Mouse (Mus musculus): ENCODE measurements around the gene Tomm70a. TPM values are rescaled to one million over a fixed set of nuclear protein-coding genes. Genes with fewer than 3 reads are reported as not detected.

The Tomm70a gene
- polyA plus RNA-seq (2015; fragmentation: Nextera tagmentation; extraction: Ambion mirVana): 29.3 and 32.7 TPM in 2 replicates

GRCm38 (mm10) chr16:57120913-57121815 lies at the start of gene Tomm70a:
TSS of gene Tomm70a (plus strand) at chr16:57121703.
- Histone ChIP-seq H3K36me3 (no peaks in the 10 kb centered on the region), H3K9ac (peak within 1 kb of the TSS; percentile 99), H3K4me3 (peak within 1 kb of the TSS; percentile 100), H3K4me2 (peak within 1 kb of the TSS; percentile 68), H3K27ac (peak within 1 kb of the TSS; percentile 94), H3K27me3 (no peaks in the 10 kb centered on the region), H3K4me1 (peaks cover 14% of the 10 kb centered on the region), H3K9me3 (no peaks in the 10 kb centered on the region)
- WGBS: under 1% methylated on average over 36 of the region's 37 CpGs
- peak; percentile 99 for ATAC-seq (ENCODE audit: insufficient number of reproducible peaks, low FRiP score, low TSS enrichment, low read depth)

- WGBS: 71% methylated on average over 7 of the region's 7 CpGs
- no peak for ATAC-seq (ENCODE audit: insufficient number of reproducible peaks, low FRiP score, low TSS enrichment, low read depth)
- Histone ChIP-seq H3K4me2 (no peak overlapping the region), H3K9me3 (no peaks in the 10 kb centered on the region), H3K27ac (no peak overlapping the region), H3K4me1 (no peaks in the 10 kb centered on the region), H3K9ac (no peak overlapping the region), H3K27me3 (no peaks in the 10 kb centered on the region), H3K4me3 (no peak overlapping the region), H3K36me3 (no peaks in the 10 kb centered on the region)
Measured at GRCm38 (mm10) chr16:57075986-57076385, 45.5 kb upstream of the Tomm70a start.

GRCm38 (mm10) chr16:57079577-57079976 lies 41.9 kb upstream of the Tomm70a start:
- Histone ChIP-seq H3K9me3 (no peaks in the 10 kb centered on the region), H3K4me1 (no peaks in the 10 kb centered on the region), H3K9ac (no peak overlapping the region), H3K4me3 (no peak overlapping the region), H3K36me3 (no peaks in the 10 kb centered on the region), H3K4me2 (no peak overlapping the region), H3K27me3 (no peaks in the 10 kb centered on the region), H3K27ac (no peak overlapping the region)
- WGBS: 74% methylated on average over 4 of the region's 4 CpGs
- no peak for ATAC-seq (ENCODE audit: insufficient number of reproducible peaks, low FRiP score, low TSS enrichment, low read depth)

- Histone ChIP-seq H3K27ac (no peak overlapping the region), H3K36me3 (no peaks in the 10 kb centered on the region), H3K4me3 (no peak overlapping the region), H3K4me1 (no peaks in the 10 kb centered on the region), H3K4me2 (no peak overlapping the region), H3K27me3 (no peaks in the 10 kb centered on the region), H3K9me3 (no peaks in the 10 kb centered on the region), H3K9ac (no peak overlapping the region)
- ATAC-seq (ENCODE audit: insufficient number of reproducible peaks, low FRiP score, low TSS enrichment, low read depth): no peak
- 48% methylated on average over 4 of the region's 4 CpGs for WGBS
Measured at GRCm38 (mm10) chr16:57092460-57092859, 29.0 kb upstream of the Tomm70a start.

GRCm38 (mm10) chr16:57092911-57093605 lies 28.4 kb upstream of the Tomm70a start:
- ATAC-seq (ENCODE audit: insufficient number of reproducible peaks, low FRiP score, low TSS enrichment, low read depth): no peak
- H3K27ac ChIP-seq: no peak overlapping the region
- WGBS: 68% methylated on average over 6 of the region's 6 CpGs
- H3K27me3 ChIP-seq: no peaks in the 10 kb centered on the region
- no peak overlapping the region for H3K9ac ChIP-seq
- H3K9me3 ChIP-seq: no peaks in the 10 kb centered on the region
- no peak overlapping the region for H3K4me2 ChIP-seq
- H3K4me3 ChIP-seq: no peak overlapping the region
- no peaks in the 10 kb centered on the region for H3K36me3 ChIP-seq
- H3K4me1 ChIP-seq: no peaks in the 10 kb centered on the region

- Histone ChIP-seq H3K9me3 (no peaks in the 10 kb centered on the region), H3K27me3 (no peaks in the 10 kb centered on the region), H3K4me3 (no peak overlapping the region), H3K4me2 (no peak overlapping the region), H3K9ac (no peak overlapping the region), H3K27ac (no peak overlapping the region), H3K4me1 (no peaks in the 10 kb centered on the region), H3K36me3 (no peaks in the 10 kb centered on the region)
- no peak for ATAC-seq (ENCODE audit: insufficient number of reproducible peaks, low FRiP score, low TSS enrichment, low read depth)
- 62% methylated on average over 7 of the region's 7 CpGs for WGBS
Measured at GRCm38 (mm10) chr16:57098468-57099144, 22.9 kb upstream of the Tomm70a start.

GRCm38 (mm10) chr16:57099572-57100237 lies 21.8 kb upstream of the Tomm70a start:
- H3K36me3 ChIP-seq: no peaks in the 10 kb centered on the region
- H3K4me1 ChIP-seq: no peaks in the 10 kb centered on the region
- H3K4me3 ChIP-seq: no peak overlapping the region
- no peak overlapping the region for H3K4me2 ChIP-seq
- H3K9ac ChIP-seq: no peak overlapping the region
- H3K9me3 ChIP-seq: no peaks in the 10 kb centered on the region
- no peak overlapping the region for H3K27ac ChIP-seq
- ATAC-seq (ENCODE audit: insufficient number of reproducible peaks, low FRiP score, low TSS enrichment, low read depth): no peak
- 70% methylated on average over 5 of the region's 5 CpGs for WGBS
- no peaks in the 10 kb centered on the region for H3K27me3 ChIP-seq

GRCm38 (mm10) chr16:57101174-57101573 lies 20.3 kb upstream of the Tomm70a start:
- no peak overlapping the region for H3K4me2 ChIP-seq
- H3K36me3 ChIP-seq: no peaks in the 10 kb centered on the region
- H3K9me3 ChIP-seq: no peaks in the 10 kb centered on the region
- no peak for ATAC-seq (ENCODE audit: insufficient number of reproducible peaks, low FRiP score, low TSS enrichment, low read depth)
- H3K4me3 ChIP-seq: no peak overlapping the region
- H3K9ac ChIP-seq: no peak overlapping the region
- WGBS: 85% methylated on average over 1 of the region's 1 CpGs
- no peaks in the 10 kb centered on the region for H3K4me1 ChIP-seq
- no peak overlapping the region for H3K27ac ChIP-seq
- no peaks in the 10 kb centered on the region for H3K27me3 ChIP-seq

GRCm38 (mm10) chr16:57106185-57106960 lies 15.1 kb upstream of the Tomm70a start:
- Histone ChIP-seq H3K27me3 (no peaks in the 10 kb centered on the region), H3K36me3 (no peaks in the 10 kb centered on the region), H3K4me1 (no peaks in the 10 kb centered on the region), H3K9ac (no peak overlapping the region), H3K9me3 (no peaks in the 10 kb centered on the region), H3K4me3 (no peak overlapping the region), H3K27ac (no peak overlapping the region), H3K4me2 (no peak overlapping the region)
- ATAC-seq (ENCODE audit: insufficient number of reproducible peaks, low FRiP score, low TSS enrichment, low read depth): no peak
- WGBS: 79% methylated on average over 5 of the region's 5 CpGs

GRCm38 (mm10) chr16:57116066-57116465 lies 5.4 kb upstream of the Tomm70a start:
- Histone ChIP-seq H3K9ac (no peak overlapping the region), H3K4me2 (no peak overlapping the region), H3K4me3 (no peak overlapping the region), H3K4me1 (no peaks in the 10 kb centered on the region), H3K27me3 (no peaks in the 10 kb centered on the region), H3K9me3 (no peaks in the 10 kb centered on the region), H3K27ac (no peak overlapping the region), H3K36me3 (no peaks in the 10 kb centered on the region)
- ATAC-seq (ENCODE audit: insufficient number of reproducible peaks, low FRiP score, low TSS enrichment, low read depth): no peak

- no peak for ATAC-seq (ENCODE audit: insufficient number of reproducible peaks, low FRiP score, low TSS enrichment, low read depth)
- Histone ChIP-seq H3K27me3 (no peaks in the 10 kb centered on the region), H3K4me2 (no peak overlapping the region), H3K36me3 (no peaks in the 10 kb centered on the region), H3K27ac (no peak overlapping the region), H3K4me3 (no peak overlapping the region), H3K9me3 (no peaks in the 10 kb centered on the region), H3K9ac (no peak overlapping the region), H3K4me1 (peaks cover under 1% of the 10 kb centered on the region)
- 86% methylated on average over 2 of the region's 2 CpGs for WGBS
Measured at GRCm38 (mm10) chr16:57117562-57117961, 3.9 kb upstream of the Tomm70a start.

All from limb, embryonic 15.5 days (tissue).